Mouse (Mus musculus): ENCODE results near the gene Lyg2. TPM values are rescaled to one million over a fixed set of nuclear protein-coding genes. Genes with fewer than 3 reads are reported as not detected.

Gene Lyg2
- not detected in 2 replicates for polyA plus RNA-seq (2015; fragmentation: Nextera tagmentation; extraction: Ambion mirVana)

- Histone ChIP-seq H3K9ac (no peak within 1 kb of the TSS), H3K4me3 (no peak within 1 kb of the TSS), H3K9me3 (no peaks in the 10 kb centered on the region), H3K27ac (replicated peaks) (no peak within 1 kb of the TSS), H3K4me1 (peaks cover 5% of the 10 kb centered on the region; the same call in 1 of the 2 replicates), H3K4me2 (no peak within 1 kb of the TSS), H3K27me3 (replicated peaks) (peaks cover 4% of the 10 kb centered on the region; the same call in 1 of the 2 replicates), H3K36me3 (no peaks in the 10 kb centered on the region)
- no peak for ATAC-seq (ENCODE audit: extremely low read depth, insufficient number of reproducible peaks, low FRiP score, low TSS enrichment)
- 63% methylated on average over 5 of the region's 5 CpGs for WGBS
These were observed at the start of gene Lyg2 for GRCm38 (mm10) chr1:37916393-37916792. Lyg2 (minus strand) TSS chr1:37916493.

DNA sequence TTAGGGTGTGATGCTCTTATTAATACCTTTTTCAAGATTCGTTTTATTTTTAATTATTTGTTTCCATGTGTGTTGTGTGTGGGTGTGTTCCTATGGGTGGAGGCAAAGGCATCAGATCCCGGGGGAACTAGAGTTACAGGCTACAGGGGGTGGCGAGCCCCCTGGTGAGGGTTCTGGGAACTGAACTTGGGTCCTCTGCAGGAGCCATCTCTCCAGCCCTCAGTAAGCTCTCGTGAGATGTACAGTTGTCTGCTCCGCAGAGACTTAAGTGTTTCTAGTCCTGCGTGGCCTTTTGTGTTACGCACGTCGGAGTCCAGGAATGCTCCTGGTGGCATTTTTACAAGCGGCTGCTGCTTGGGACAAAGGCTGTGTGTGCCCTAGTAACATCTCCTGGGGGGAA lies 49.3 kb upstream of the Lyg2 start:
- Histone ChIP-seq H3K27ac (replicated peaks) (no peak overlapping the region), H3K36me3 (no peaks in the 10 kb centered on the region), H3K4me2 (no peak overlapping the region), H3K27me3 (replicated peaks) (no peaks in the 10 kb centered on the region), H3K9me3 (no peaks in the 10 kb centered on the region), H3K4me3 (no peak overlapping the region), H3K4me1 (no peaks in the 10 kb centered on the region), H3K9ac (no peak overlapping the region)
- no peak for ATAC-seq (ENCODE audit: extremely low read depth, insufficient number of reproducible peaks, low FRiP score, low TSS enrichment)
- WGBS = 59% methylated on average over 10 of the region's 10 CpGs

DNA sequence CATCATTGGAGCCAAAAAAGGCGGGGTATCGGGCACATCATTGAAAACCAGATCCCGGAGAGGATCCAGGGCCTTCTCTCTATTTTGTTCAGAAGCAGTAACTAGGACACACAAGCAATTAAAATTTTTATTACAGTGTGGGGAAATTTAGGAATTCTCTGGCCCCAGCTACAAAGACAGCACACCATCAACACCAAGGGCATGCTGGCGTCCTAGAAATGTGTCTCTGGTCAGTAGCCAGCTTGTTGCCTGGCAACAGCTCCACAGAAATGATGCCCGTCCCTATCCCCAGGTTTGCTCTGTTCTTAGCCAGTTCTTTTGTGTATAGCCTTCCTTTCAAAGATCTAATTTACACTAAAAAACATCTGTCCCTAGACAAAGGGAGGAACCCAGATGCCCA lies 43.2 kb upstream of the Lyg2 start:
- H3K9me3 ChIP-seq = no peaks in the 10 kb centered on the region
- H3K36me3 ChIP-seq = no peaks in the 10 kb centered on the region
- no peak for ATAC-seq (ENCODE audit: extremely low read depth, insufficient number of reproducible peaks, low FRiP score, low TSS enrichment)
- WGBS = 67% methylated on average over 5 of the region's 5 CpGs
- H3K27ac ChIP-seq (replicated peaks) = no peak overlapping the region
- no peaks in the 10 kb centered on the region for H3K4me1 ChIP-seq
- no peak overlapping the region for H3K4me3 ChIP-seq
- H3K4me2 ChIP-seq = no peak overlapping the region
- H3K9ac ChIP-seq = no peak overlapping the region
- H3K27me3 ChIP-seq (replicated peaks) = no peaks in the 10 kb centered on the region

DNA sequence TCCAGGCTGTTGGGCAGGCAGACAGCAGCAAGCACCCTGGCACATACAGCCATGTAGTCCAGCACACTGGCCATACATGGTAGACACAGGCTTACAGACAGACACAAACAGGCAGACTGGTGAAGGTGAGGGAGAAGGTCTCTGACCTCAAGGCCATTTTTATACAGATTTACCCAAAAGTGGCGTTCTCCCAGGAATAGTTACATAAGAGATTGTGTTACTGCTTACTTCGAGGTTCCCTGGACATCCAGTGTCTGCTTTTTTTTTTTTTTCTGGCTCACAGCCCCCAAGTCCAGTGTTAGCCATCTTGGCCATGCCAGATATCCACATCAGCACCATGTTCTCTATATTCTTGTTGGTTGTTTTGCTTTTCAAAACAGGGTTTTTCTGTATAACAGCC lies 42.2 kb upstream of the Lyg2 start:
- H3K27ac ChIP-seq (replicated peaks) = no peak overlapping the region
- WGBS = 51% methylated on average over 2 of the region's 2 CpGs
- no peaks in the 10 kb centered on the region for H3K4me1 ChIP-seq
- H3K9ac ChIP-seq = no peak overlapping the region
- no peak overlapping the region for H3K4me3 ChIP-seq
- ATAC-seq (ENCODE audit: extremely low read depth, insufficient number of reproducible peaks, low FRiP score, low TSS enrichment) = no peak
- H3K27me3 ChIP-seq (replicated peaks) = no peaks in the 10 kb centered on the region
- H3K36me3 ChIP-seq = no peaks in the 10 kb centered on the region
- no peak overlapping the region for H3K4me2 ChIP-seq
- no peaks in the 10 kb centered on the region for H3K9me3 ChIP-seq

DNA sequence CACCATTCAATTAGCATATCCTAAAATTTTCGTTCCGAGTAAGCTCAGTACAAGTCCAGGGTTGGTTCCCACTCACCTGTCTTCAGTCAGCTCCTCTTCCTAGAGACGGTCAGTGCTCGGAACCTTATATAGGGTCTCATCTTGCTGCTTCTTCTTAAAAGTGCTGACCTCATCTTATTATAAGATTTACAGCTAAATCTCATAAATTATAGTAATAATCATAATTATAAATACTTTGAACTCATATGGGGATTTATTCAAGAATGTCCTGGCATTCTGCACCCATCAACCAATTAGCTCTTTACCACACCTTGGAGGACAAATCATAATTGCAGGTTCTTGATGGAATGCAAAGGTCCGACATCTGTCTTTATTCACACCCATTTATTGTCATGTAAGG lies 41.4 kb upstream of the Lyg2 start, which contains the start of gene Lyg1:
Gene Lyg1, minus strand, starts transcription at position 101 of the 400 bp plus-strand sequence.
- Histone ChIP-seq H3K27ac (replicated peaks) (no peak within 1 kb of the TSS), H3K9me3 (no peaks in the 10 kb centered on the region), H3K36me3 (no peaks in the 10 kb centered on the region), H3K4me3 (no peak within 1 kb of the TSS), H3K27me3 (replicated peaks) (no peaks in the 10 kb centered on the region), H3K9ac (no peak within 1 kb of the TSS), H3K4me1 (no peaks in the 10 kb centered on the region), H3K4me2 (no peak within 1 kb of the TSS)
- WGBS = 75% methylated on average over 5 of the region's 5 CpGs
- ATAC-seq (ENCODE audit: extremely low read depth, insufficient number of reproducible peaks, low FRiP score, low TSS enrichment) = no peak

- H3K9me3 ChIP-seq = no peaks in the 10 kb centered on the region
- WGBS = 25% methylated on average over 3 of the region's 3 CpGs
- no peak overlapping the region for H3K9ac ChIP-seq
- H3K27ac ChIP-seq (replicated peaks) = no peak overlapping the region
- no peaks in the 10 kb centered on the region for H3K36me3 ChIP-seq
- H3K4me3 ChIP-seq = no peak overlapping the region
- ATAC-seq (ENCODE audit: extremely low read depth, insufficient number of reproducible peaks, low FRiP score, low TSS enrichment) = no peak
- H3K4me1 ChIP-seq = no peaks in the 10 kb centered on the region
- no peak overlapping the region for H3K4me2 ChIP-seq
- no peaks in the 10 kb centered on the region for H3K27me3 ChIP-seq (replicated peaks)
These were observed 40.6 kb upstream of the Lyg2 start for GRCm38 (mm10) chr1:37956690-37957431.

DNA sequence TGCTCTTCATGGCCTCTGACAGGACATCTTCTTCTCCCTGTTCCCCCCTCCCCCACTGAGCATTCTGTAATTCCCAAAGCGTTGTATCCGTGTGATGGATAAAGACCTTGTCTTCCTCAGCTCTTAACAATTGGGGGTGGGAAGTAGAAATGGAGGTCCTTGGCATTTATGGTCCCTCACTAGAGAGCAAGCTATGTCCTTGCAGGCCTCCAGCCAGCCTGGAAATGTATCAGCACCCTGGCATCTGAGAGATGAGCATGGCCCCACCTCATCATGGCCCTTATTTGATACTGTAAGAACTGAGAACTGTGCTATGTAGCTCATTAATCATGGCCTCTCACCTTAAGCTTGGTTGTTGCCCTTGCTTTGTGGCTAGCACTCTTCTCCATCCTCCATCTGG lies 39.0 kb upstream of the Lyg2 start:
- Histone ChIP-seq H3K27ac (replicated peaks) (no peak overlapping the region), H3K4me1 (no peaks in the 10 kb centered on the region), H3K36me3 (no peaks in the 10 kb centered on the region), H3K4me2 (no peak overlapping the region), H3K9me3 (no peaks in the 10 kb centered on the region), H3K4me3 (no peak overlapping the region), H3K27me3 (replicated peaks) (no peaks in the 10 kb centered on the region), H3K9ac (no peak overlapping the region)
- no peak for ATAC-seq (ENCODE audit: extremely low read depth, insufficient number of reproducible peaks, low FRiP score, low TSS enrichment)
- WGBS = 79% methylated on average over 2 of the region's 2 CpGs

DNA sequence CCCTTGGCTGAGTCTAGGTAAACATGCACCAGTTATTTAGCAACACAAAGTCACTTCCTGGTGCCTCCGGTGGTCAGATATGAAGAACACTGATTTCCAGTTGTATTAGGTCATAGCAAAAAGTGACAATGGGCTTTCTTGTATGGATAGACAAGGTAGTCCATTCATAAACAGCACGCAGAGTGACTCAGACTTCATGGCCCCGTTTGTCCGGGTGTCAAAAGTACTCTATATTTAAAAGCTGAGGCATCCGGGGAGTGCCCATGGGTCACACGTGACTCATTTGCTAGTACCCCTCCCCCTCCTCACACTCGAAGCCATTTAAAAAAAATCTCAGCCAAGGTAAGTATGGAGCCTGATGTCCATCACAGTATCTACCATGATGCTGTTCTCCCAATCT lies 38.5 kb upstream of the Lyg2 start:
- Histone ChIP-seq H3K4me2 (no peak overlapping the region), H3K9ac (no peak overlapping the region), H3K4me3 (no peak overlapping the region), H3K9me3 (no peaks in the 10 kb centered on the region), H3K27ac (replicated peaks) (no peak overlapping the region), H3K27me3 (replicated peaks) (no peaks in the 10 kb centered on the region), H3K36me3 (no peaks in the 10 kb centered on the region), H3K4me1 (no peaks in the 10 kb centered on the region)
- WGBS = 57% methylated on average over 7 of the region's 7 CpGs
- ATAC-seq (ENCODE audit: extremely low read depth, insufficient number of reproducible peaks, low FRiP score, low TSS enrichment) = no peak

DNA sequence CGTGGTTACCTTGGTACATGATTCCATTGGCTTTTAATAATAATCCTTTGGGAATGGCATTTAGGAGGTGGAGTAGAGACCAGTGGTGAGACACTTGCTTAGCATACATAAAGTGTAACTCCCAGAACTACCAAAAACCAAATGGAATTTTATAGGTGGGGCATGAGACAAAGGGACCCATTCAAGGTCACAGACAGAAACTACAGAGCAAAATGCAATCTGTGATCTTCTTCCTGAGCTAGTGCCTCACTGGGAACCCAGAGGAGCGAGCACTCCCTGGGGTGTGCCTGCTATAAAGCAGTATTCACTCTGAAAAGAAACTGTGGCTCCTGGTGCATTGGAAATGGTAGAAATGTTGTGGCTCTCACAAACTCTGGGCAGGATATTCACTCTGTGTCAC lies 32.6 kb upstream of the Lyg2 start:
- no peak overlapping the region for H3K9ac ChIP-seq
- no peaks in the 10 kb centered on the region for H3K36me3 ChIP-seq
- H3K4me1 ChIP-seq = no peaks in the 10 kb centered on the region
- no peak overlapping the region for H3K27ac ChIP-seq (replicated peaks)
- no peak overlapping the region for H3K4me2 ChIP-seq
- ATAC-seq (ENCODE audit: extremely low read depth, insufficient number of reproducible peaks, low FRiP score, low TSS enrichment) = no peak
- 65% methylated on average over 2 of the region's 2 CpGs for WGBS
- H3K4me3 ChIP-seq = no peak overlapping the region
- H3K27me3 ChIP-seq (replicated peaks) = no peaks in the 10 kb centered on the region
- H3K9me3 ChIP-seq = no peaks in the 10 kb centered on the region

DNA sequence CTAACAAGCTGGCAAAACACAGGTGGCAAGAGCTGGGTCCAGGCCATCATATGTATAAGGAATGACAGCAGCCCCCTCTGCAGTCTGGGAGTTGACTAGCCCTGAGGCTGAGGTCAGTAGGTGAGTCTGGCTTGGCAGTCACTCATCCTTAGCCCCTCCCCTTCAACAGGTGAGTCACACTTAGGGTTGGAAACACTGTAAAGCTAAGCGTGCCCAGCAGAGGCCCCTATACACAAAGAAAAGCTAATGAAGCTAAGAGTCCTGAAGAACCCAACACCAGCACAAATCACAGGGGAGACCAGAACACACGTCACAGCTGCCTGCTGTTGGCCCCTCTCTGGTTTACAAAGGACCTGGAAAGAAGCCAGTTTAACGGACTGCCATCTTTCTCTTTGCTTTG lies 15.5 kb upstream of the Lyg2 start:
- H3K4me2 ChIP-seq = no peak overlapping the region

DNA sequence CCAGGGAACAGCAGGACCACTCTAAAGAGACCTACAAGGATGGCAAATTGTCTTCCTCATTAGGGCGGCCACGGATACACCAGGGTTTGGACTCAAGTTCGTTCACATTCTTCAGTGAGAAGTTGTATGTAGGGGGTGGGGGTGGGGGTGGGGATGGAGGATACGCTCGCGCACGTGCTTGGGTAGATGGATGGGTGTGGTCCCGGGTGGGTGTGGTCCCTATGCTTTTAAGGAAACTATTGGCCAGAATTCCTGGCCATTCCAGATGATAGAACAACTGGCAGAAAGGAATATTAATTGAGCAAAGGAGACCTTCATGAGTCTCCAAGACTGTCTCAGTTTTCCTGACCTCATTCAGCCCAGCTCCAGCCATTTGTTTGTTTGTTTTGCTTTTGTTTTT lies 9.7 kb upstream of the Lyg2 start:
- Histone ChIP-seq H3K9ac (no peak overlapping the region), H3K27me3 (replicated peaks) (no peaks in the 10 kb centered on the region), H3K27ac (replicated peaks) (no peak overlapping the region), H3K4me3 (no peak overlapping the region), H3K9me3 (no peaks in the 10 kb centered on the region), H3K4me2 (no peak overlapping the region), H3K4me1 (no peaks in the 10 kb centered on the region), H3K36me3 (no peaks in the 10 kb centered on the region)
- 69% methylated on average over 8 of the region's 8 CpGs for WGBS
- ATAC-seq (ENCODE audit: extremely low read depth, insufficient number of reproducible peaks, low FRiP score, low TSS enrichment) = no peak

More for the DNA sequence above, 15.5 kb upstream of the Lyg2 start:
- Histone ChIP-seq H3K27me3 (replicated peaks) (peaks cover 3% of the 10 kb centered on the region; the same call in 1 of the 2 replicates), H3K36me3 (no peaks in the 10 kb centered on the region), H3K4me1 (no peaks in the 10 kb centered on the region), H3K4me3 (no peak overlapping the region), H3K9ac (no peak overlapping the region), H3K9me3 (no peaks in the 10 kb centered on the region), H3K27ac (replicated peaks) (no peak overlapping the region)
- ATAC-seq (ENCODE audit: extremely low read depth, insufficient number of reproducible peaks, low FRiP score, low TSS enrichment) = no peak
- 14% methylated on average over 3 of the region's 3 CpGs for WGBS

DNA sequence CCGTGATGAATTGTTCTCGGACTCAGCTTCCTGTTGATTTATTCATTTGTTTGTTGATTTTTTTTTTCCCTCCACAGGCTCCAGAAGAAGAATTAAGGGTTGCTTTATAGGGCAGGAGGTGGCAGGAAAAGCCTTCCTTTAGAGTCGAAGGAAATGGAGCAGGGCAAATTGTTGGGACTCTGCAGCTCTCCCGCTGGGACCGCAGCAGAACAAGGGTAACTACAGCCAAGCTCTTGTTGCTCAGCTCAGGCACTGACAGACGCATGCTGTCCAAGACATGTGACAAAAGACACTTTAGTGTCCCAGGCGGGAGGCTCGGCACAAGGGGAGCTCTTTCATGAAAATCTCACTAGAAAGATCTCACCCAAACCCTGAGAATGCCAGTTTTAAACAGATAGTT lies 6.2 kb upstream of the Lyg2 start:
- ATAC-seq (ENCODE audit: extremely low read depth, insufficient number of reproducible peaks, low FRiP score, low TSS enrichment) = no peak
- Histone ChIP-seq H3K27me3 (replicated peaks) (no peaks in the 10 kb centered on the region), H3K9ac (no peak overlapping the region), H3K4me2 (no peak overlapping the region), H3K4me1 (peaks cover 4% of the 10 kb centered on the region; the same call in 1 of the 2 replicates), H3K36me3 (no peaks in the 10 kb centered on the region), H3K9me3 (no peaks in the 10 kb centered on the region), H3K27ac (replicated peaks) (no peak overlapping the region), H3K4me3 (no peak overlapping the region)
- WGBS = 41% methylated on average over 8 of the region's 8 CpGs

Data from heart, embryonic 13.5 days (tissue).